Mouse (Mus musculus) heart, postnatal 10 days (tissue): Measurements from ENCODE around the gene 1700069L16Rik. TPM values are rescaled to one million over a fixed set of nuclear protein-coding genes. Genes with fewer than 3 reads are reported as not detected.

Experiments used
- DNase-seq, 2 experiments: peaks; one replicate each; pipeline ENCODE4 v3.0.0; 2021
- intact Hi-C: fragments of 180-260 bp; cut with DNase I; formaldehyde crosslinking; loops from one replicate; pipeline ENCODE4 v1.15.1; 2025
- total RNA-seq, 2 experiments: library from RNA; stranded (reverse); gene quantifications; 2 replicates each; pipeline ENCODE4 v1.2.3; 2021

Gene 1700069L16Rik
- total RNA-seq, 2 experiments from 2014 or later: not detected

DNA sequence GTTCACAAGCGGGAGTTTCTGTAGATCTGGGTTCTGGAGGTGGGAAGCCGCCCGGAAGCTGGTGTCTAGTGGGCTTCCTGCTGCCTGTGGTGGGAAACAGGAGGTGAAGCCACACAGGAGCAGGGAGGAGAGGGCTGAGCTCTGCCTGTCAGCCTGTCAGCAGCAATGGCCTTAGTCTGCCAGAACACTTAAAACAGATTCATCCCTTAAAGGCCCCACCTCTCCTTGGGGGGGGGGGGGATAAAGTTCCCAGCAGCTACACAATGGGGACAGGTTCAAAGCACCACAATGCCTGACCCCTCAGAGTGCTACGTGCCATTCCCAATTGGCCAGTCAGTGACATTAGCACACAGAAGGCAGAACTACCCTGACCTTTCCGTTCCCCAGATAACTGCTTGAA is 72.4 kb downstream of the 1700069L16Rik start:
- DNase-seq: no peak
- intact Hi-C loops: no loop called here

DNA sequence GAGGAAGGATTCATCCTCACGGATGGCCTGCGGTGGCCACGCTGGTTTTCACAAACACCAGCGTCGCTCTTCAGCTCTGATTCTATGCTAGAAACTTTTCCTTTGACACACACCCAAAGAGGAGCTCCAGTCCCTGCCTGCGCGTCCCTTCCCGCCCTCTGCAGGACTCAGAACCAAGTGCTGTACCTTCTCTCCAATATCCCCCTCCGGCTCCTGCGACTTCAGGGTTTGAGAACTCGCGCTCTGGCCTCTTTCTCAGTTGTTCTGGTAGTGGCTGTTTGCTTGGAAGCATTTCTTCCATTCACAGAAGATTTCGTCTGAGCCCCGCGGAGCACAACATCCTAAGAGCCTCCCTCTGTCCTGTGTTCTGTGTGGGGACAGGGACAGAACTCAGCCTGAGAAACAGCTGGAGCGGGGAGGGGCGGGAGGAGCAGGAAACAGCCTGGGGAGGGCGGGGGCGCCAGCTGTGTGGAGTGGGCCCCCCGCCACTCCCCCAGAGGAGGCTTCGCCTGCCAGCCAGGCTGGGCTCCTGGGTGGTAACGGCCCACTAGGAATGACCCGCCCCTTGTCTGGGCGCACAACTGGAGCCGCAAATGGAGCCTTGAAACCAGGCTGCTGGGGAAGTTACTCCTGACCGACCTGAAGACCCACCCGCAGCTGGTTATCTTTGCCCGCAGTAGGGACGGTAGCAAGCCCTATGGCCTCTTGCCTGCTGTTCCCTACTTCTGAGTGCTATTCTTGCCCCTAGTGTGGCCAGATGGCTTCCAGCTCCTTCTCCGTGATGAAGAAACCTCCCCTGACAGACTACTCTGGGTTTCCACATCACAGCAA is 74.3 kb downstream of the 1700069L16Rik start, which contains the start of gene Cmklr1:
Gene Cmklr1, minus strand, starts transcription at position 392 of the 831 bp plus-strand sequence.
- intact Hi-C loops: no loop called here
- peak; percentile 71 to 76 for DNase-seq

DNA sequence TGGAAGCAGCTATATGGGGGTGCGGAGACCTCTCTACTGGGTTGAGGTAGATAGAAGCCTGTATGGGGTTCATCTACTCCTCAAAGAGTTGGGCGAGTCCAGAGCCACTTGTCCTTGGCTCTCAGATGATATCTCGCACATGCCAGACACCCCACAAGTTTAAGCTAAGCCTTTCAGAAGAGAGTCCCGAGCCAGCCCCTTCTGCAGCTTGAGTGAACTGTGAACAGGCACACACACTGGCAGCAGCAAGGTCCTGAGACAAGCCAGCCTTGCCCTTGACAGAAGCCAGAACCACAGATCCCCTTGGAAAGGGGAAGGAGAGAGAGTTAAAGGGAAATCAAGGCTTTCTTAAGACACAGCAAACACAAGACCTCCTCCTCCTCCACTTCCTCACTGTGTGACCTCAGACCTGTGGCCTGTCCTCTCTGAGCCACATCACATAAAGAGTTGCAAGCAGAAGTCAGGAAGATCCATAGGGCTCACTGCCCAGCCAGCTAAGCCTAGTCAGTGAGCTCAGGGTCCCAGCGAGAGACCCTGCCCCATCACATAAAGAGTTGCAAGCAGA is 75.8 kb downstream of the 1700069L16Rik start:
- DNase-seq: no peak
- intact Hi-C loops: no loop called here

DNA sequence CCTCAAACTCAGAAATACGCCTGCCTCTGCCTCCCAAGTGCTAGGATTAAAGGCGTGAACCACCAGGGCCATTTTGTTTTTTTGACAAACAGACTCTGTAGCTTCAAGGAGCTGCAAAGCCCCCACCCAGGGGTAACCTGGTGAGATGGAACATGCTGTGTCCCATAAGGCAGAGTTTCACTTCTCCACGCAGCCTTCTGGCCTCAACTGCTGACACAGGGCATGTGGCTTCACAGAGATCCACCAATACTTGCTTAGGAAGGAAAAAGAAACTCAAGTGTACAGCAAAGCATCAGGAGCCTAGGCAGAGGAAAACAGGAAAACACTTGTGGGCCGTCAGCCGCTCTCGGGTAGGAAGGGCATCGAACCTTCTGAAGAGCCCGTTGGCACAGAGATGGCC is 77.4 kb downstream of the 1700069L16Rik start:
- intact Hi-C loops: no loop called here
- DNase-seq: no peak

DNA sequence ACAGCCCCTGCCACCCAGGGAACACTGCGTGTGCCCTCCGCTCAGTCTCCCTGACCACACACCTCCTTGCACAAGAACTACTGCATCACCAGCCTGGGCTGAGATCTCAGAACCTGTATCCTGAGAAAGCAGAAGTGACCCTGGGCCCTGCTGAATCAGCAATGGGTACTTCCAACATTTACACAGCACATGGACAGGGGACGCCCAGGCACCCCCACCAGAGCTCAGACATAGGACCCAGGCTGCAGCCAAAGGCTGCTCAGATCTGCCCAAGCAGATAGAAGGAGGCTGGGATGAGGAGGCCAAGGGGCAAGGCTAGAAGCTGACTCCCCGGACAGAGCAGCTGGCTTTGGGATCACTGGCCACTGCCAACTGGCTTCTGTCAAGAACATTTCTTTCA is 80.1 kb downstream of the 1700069L16Rik start:
- DNase-seq: no peak
- intact Hi-C loops: no loop called here

DNA sequence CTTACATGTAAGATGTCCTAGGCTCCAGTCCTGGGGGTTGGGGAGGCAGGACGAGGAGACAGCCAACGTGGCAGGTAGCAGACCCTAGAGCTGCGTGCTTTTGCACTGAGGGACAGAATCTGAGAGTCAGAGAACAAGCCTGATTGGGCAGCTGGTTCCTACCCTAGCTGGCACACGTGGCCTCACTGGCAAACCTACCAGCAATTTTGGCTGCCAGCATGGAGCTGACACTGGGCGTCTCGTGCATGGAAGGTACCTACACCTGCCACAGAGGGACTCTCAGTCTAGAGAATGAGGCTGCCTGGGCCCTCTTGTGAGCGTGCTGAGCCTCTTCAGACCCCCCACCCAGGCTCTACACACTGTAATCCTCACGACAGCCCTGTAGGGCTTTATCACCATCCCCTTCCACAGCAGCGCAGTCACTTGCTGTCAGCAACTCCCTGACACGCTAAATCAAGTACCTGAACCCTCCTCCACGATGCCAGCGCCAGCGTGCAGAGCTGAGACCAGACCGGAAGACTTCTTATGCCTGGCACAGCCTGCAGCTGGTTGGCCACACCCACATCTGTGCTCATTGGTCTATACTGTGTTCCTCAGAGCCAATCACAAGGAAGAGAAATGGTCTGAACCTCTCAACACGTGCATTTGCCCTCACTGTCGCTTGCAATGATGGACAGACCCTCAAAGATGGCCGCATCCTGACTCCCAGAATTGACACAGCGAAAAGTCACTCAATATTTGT is 81.3 kb downstream of the 1700069L16Rik start:
- intact Hi-C loops: no loop called here
- DNase-seq: no peak

Other genes with a start within 250 kb of the 1700069L16Rik start
- under 1 TPM; 0.53 to 0.67 TPM for gene Wscd2, start 234.4 kb downstream of the 1700069L16Rik start, total RNA-seq
- gene Cmklr1, start 74.3 kb downstream of the 1700069L16Rik start, total RNA-seq: 10 to 100 TPM; 20.8 to 22.5 TPM
- gene Ficd, start 11.0 kb upstream of the 1700069L16Rik start, total RNA-seq: 1 to 10 TPM; 5.4 to 5.8 TPM
- 10 to 100 TPM; 19.6 to 20.5 TPM for gene Sart3, start 47.7 kb upstream of the 1700069L16Rik start, total RNA-seq
- gene Iscu, start 48.0 kb upstream of the 1700069L16Rik start, total RNA-seq: 100 to 1,000 TPM; 122 to 123 TPM
- gene Tmem119, start 75.7 kb upstream of the 1700069L16Rik start, total RNA-seq: 10 to 100 TPM; 14.6 to 18.5 TPM
- 1 to 10 TPM; 2.0 to 2.1 TPM for gene Selplg, start 107.9 kb upstream of the 1700069L16Rik start, total RNA-seq
- gene Coro1c, start 184.0 kb upstream of the 1700069L16Rik start, total RNA-seq: 10 to 100 TPM; 73.1 to 76.1 TPM